Mouse (Mus musculus): ENCODE measurements at regions not wholly inside any gene's neighbourhood (a gene's known extent, or its start where the extent isn't known, plus 50 kb on each side); places are given as distances from the start of the nearest gene placed in this dataset.

GRCm38 (mm10) chr9:74645394-74645793 is 216.3 kb upstream of the Onecut1 start:
- DNase-seq (ENCODE audit: extremely low spot score in 1 of 2, low spot score in 1 of 2), result no peak

DNA sequence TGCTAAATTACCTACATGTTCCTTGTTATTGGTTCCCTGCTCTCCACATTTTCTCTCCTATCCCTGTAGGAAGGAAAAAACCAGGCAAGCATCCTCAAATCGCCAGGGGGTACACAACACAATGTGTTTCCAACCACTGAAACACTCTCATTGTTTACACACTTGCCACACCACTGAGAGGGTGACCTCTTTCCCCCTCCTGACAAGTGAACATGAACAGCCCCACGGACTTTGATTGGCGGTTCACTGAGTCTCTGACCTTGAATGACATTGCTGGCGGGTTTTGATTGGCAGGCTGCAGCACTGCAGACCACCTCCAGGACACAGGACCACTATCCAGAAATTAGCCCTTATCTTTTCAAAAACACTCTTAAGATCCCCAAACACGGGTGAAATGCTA is 211.7 kb upstream of the Onecut1 start:
- no peak for DNase-seq (ENCODE audit: extremely low spot score in 1 of 2, low spot score in 1 of 2)

DNA sequence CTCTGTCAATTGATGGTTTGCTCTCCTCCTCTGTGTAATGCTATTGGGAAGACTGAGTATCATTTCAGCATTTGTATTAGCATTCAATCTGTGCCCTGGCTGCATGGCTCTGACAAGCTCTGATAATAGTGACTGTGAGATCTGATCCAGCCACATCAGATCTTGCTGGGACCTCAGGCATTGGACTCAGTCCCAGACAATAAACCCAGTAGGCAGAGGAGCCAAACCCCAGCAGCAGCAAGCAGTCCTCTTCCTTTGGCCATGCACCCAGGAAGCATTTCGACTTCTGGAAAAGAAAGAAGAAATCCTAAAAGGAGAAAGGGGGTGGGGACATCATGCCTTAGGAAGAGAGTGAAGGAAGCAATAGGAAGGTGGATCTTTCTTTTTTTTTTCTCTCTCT is 205.8 kb upstream of the Onecut1 start:
- no peak for DNase-seq (ENCODE audit: extremely low spot score in 1 of 2, low spot score in 1 of 2)

DNA sequence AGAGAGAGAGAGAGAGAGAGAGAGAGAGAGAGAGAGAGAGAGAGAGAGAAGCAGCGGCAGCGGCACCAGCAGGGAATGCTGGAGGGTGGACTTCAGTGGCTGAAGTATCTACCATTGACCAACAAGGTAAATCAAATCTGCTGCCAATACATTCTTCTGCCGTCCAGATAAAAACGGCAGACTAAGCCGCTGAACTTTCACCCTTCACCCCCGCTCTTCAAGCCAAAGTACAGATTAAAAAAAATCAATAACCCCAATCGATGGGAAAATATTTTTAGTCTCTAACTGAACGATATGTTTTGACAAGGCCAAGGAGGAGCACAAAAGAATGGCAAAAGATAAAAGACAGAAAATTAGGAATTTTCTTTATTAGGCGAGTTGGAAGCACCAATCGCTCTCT is 205.3 kb upstream of the Onecut1 start:
- DNase-seq (ENCODE audit: extremely low spot score in 1 of 2, low spot score in 1 of 2), result no peak

- DNase-seq (ENCODE audit: extremely low spot score in 1 of 2, low spot score in 1 of 2), result no peak
Measured at GRCm38 (mm10) chr9:74671356-74671952, 190.3 kb upstream of the Onecut1 start.

- DNase-seq (ENCODE audit: extremely low spot score in 1 of 2, low spot score in 1 of 2), result no peak
Measured at GRCm38 (mm10) chr9:74672261-74672660, 189.5 kb upstream of the Onecut1 start.

GRCm38 (mm10) chr9:74698229-74698628 is 163.5 kb upstream of the Onecut1 start:
- peak in 1 of 2 experiments; percentile 5 for DNase-seq (ENCODE audit: extremely low spot score in 1 of 2, low spot score in 1 of 2)

DNA sequence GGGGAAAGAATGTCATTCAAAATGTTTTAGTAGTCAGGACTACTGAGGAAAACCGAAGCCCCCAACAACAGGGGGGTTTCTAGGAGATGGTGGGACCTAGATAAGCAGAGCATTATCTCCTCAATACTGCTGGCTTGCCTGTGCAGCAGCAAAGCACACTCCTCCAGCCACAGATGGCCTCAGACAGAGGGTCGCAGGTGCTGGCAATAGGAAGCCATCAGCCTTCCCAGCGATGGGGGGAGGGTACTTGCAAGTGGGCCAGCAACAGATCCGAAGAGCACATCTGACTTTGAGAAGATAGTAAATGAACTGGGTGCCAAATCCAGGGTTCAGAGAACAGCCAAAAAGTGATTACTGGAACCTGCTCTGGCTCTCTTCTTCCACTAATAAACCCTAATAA is 156.0 kb upstream of the Onecut1 start:
- DNase-seq (ENCODE audit: extremely low spot score in 1 of 2, low spot score in 1 of 2), result no peak

- no peak for DNase-seq (ENCODE audit: extremely low spot score in 1 of 2, low spot score in 1 of 2)
Measured at GRCm38 (mm10) chr9:74707608-74708007, 154.1 kb upstream of the Onecut1 start.

GRCm38 (mm10) chr9:74711698-74712097 is 150.0 kb upstream of the Onecut1 start:
- no peak for DNase-seq (ENCODE audit: extremely low spot score in 1 of 2, low spot score in 1 of 2)

GRCm38 (mm10) chr9:74732451-74732850 is 129.3 kb upstream of the Onecut1 start:
- DNase-seq (ENCODE audit: extremely low spot score in 1 of 2, low spot score in 1 of 2), result peak in 1 of 2 experiments; percentile 2

- no peak for DNase-seq (ENCODE audit: extremely low spot score in 1 of 2, low spot score in 1 of 2)
Measured at GRCm38 (mm10) chr9:74741949-74742348, 119.8 kb upstream of the Onecut1 start.

DNA sequence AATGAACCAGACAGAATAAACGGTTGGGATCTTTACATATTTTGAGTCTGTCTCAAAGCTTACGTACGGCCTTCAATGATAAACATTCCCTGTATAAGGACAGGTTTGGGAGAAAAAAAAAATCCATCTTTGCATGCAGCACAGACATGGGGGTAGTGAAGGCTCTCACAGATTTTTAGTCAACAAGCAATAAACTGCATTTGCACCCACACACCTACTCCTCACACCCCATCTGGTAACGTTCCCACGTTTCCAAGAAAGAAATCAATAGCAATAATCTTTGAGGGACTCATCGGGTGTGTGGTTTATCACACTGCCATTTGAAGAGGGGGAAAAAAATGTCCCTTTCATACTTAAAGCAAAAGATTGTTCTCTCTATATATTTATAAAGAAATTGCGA is 113.8 kb upstream of the Onecut1 start:
- DNase-seq (ENCODE audit: extremely low spot score in 1 of 2, low spot score in 1 of 2), result peak in 1 of 2 experiments; percentile 48

- DNase-seq (ENCODE audit: extremely low spot score in 1 of 2, low spot score in 1 of 2), result no peak
Measured at GRCm38 (mm10) chr9:74758025-74758424, 103.7 kb upstream of the Onecut1 start.

- no peak for DNase-seq (ENCODE audit: extremely low spot score in 1 of 2, low spot score in 1 of 2)
Measured at GRCm38 (mm10) chr9:74758876-74759275, 102.8 kb upstream of the Onecut1 start.

DNA sequence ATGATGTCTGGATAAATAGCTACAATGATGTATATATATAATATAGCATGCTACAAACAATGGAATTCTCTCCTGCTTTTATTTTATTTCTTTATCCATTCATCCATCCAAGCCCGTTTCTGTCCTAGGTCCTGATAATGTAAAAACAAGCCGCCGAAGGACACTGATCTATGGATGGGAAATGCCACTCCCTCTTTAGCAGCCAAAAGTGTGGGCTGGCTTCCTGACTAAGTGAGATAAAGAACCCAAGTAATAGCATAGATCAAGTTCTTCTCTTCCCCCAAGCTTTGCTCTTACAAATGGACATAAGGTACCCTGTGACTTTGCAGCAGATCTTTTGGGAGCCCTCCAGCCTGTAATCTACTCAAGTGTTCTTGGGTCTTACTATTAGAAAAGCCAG is 81.3 kb upstream of the Onecut1 start:
- DNase-seq (ENCODE audit: extremely low spot score in 1 of 2, low spot score in 1 of 2), result no peak

- DNase-seq (ENCODE audit: extremely low spot score in 1 of 2, low spot score in 1 of 2), result no peak
Measured at GRCm38 (mm10) chr9:74793394-74793793, 68.3 kb upstream of the Onecut1 start.

DNA sequence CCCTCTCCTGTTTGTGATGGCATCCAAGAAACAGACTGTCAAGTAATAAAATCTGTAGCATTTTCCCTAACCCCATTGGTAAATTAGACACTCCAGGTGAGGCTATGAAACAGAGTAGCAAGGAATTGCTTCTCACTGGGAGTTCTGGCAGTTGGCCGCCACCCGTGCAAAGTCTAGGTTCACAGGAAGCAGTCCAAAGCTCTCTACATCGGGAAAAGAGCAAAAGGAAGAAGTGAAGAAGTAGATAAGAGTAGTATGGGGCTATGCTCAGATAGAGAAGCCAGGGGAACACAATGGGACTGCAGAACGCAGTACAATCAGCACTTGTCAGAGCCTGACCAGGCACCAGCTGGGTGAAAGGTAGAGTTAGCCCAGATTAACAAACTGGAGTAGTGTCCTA is 65.7 kb upstream of the Onecut1 start:
- no peak for DNase-seq (ENCODE audit: extremely low spot score in 1 of 2, low spot score in 1 of 2)

DNA sequence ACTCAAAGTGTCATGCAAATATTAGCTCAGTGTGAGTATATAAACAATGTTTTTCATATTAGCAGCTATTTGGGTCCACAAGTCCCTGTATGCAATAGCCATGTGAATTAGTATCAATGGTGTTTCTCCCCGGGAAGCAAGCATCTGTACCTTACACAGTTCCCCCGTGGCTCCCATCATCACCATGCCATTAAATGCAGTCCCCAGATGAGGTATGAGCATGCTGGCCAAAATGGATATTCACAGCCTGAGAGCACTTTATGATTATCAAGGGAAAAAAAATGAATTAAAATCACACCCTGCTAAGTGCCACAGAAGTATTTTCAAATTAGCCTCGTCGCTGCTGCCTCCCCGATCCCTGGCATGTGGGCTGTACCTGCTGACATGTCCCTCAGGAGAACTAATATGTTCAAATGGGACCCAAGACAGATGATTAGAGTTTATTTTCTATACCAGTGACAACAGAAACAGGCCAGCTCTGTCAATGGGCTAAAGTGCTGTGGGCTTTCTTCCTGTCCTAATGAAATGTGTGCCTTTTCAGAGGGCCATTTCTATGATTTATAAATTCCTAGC is 64.4 kb upstream of the Onecut1 start:
- DNase-seq (ENCODE audit: extremely low spot score in 1 of 2, low spot score in 1 of 2), result no peak

DNA sequence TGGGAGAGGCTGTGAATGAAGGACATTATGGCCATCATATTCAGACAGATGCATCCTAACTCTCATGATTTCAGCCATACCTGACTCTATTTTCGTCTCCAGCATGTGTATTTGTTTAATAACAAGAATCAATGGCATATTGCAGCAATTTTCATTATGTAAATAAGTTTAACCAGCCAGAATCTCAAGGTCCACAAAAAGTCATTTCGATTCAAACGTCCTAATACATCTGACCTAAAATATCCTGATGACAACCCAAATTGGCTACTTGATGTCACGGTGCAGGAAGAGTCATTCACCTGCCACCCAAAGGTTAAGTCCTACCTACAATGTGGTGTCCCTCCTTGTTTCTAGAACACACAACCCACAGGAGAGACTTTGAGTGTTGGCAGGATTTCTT is 60.6 kb upstream of the Onecut1 start:
- DNase-seq (ENCODE audit: extremely low spot score in 1 of 2, low spot score in 1 of 2), result no peak

DNA sequence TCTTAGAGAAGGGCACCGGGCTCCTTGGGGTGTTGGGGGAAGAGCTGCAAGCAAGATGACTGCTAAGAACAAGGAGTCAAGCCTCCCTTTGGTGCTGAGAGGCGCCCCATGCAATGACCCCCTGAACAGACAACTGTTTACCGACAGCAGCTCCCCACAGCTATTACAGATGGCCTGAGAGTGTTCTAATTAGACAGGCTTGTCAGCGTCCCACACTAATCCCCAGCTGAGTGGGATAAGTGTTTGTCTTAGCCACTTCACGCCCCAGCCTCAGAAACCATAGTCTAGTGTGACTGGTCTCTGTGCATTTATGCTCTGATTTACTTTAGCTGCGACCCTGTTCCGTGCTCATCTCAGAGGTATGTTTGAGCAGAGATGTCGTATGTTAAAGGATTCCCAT is 50.3 kb upstream of the Onecut1 start:
- no peak for DNase-seq (ENCODE audit: extremely low spot score in 1 of 2, low spot score in 1 of 2)

Data from frontal cortex, adult 2 months (tissue).